Mouse (Mus musculus) midbrain, embryonic 12.5 days (tissue): ENCODE results near the gene 1700009N14Rik. TPM values are rescaled to one million over a fixed set of nuclear protein-coding genes. Genes with fewer than 3 reads are reported as not detected.

ENCODE experiments used
- ATAC-seq: fragments of 200-750 bp; cut with Nextera tagmentation; 2 replicates; pipeline ENCODE4 v1.8.0; 2017; ENCODE audit warnings: low read depth, moderate TSS enrichment, moderate library complexity; ENCODE audit not compliant: low FRiP score
- H3K27ac ChIP-seq: fragments of 300-500 bp; sonication (generic); replicated peaks from 2 replicates; pipeline ENCODE4 v1.5.1; 2016; ENCODE audit warnings: mild to moderate bottlenecking
- H3K27me3 ChIP-seq: fragments of 300-500 bp; sonication (generic); 2 replicates; pipeline ENCODE4 v1.6.1; 2016; ENCODE audit warnings: mild to moderate bottlenecking
- H3K36me3 ChIP-seq: fragments of 300-500 bp; sonication (generic); 2 replicates; pipeline ENCODE4 v1.6.1; 2016
- H3K4me1 ChIP-seq: fragments of 300-500 bp; sonication (generic); 2 replicates; pipeline ENCODE4 v1.6.1; 2016
- H3K4me2 ChIP-seq: fragments of 300-500 bp; sonication (generic); replicated peaks from 2 replicates; pipeline ENCODE4 v1.6.1; 2016; ENCODE audit warnings: mild to moderate bottlenecking, moderate library complexity
- H3K4me3 ChIP-seq: fragments of 300-500 bp; sonication (generic); 2 replicates; pipeline ENCODE4 v1.5.1; 2016; ENCODE audit warnings: mild to moderate bottlenecking
- H3K9ac ChIP-seq: fragments of 300-500 bp; sonication (generic); replicated peaks from 2 replicates; pipeline ENCODE4 v1.6.1; 2016; ENCODE audit warnings: mild to moderate bottlenecking, moderate library complexity
- H3K9me3 ChIP-seq: fragments of 300-500 bp; sonication (generic); 2 replicates; pipeline ENCODE4 v1.6.1; 2016; ENCODE audit warnings: mild to moderate bottlenecking
- WGBS: fragments of 180-500 bp; shearing (Covaris S2); methylation state at CpG from one replicate; pipeline ENCODE4 v1.1.7; 2016; 5-methylcytosine and 5-hydroxymethylcytosine counted together
- polyA plus RNA-seq: library from polyadenylated mRNA; unstranded; fragments of >200 nt; fragmentation: Nextera tagmentation; extraction: Ambion mirVana; gene quantifications from 2 replicates; pipeline ENCODE4 v1.2.1, GENCODE M21; 2016

The 1700009N14Rik gene
- not detected in 2 replicates for polyA plus RNA-seq

DNA sequence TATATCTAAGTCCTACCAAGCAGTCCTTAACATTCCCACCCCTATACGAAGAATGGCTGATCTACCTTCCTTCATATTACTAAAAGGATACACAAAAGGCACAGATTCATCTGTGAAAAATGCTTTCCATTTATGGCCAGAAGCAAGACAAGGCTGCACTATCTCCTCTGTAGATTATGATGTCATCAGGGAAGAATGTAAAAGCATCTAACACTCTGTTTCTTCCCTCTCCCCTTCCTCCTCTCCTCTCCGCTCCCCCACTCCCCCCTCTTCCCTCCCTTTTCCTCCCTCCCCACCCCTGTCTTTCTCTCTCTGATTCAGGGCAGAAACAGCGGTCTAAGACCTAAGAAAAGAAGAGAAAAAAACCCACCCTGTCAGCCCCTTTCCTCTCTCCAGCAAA lies at the start of gene 1700009N14Rik:
Gene 1700009N14Rik, plus strand, starts transcription at position 227 of the 400 bp plus-strand sequence.
- no peak for ATAC-seq
- WGBS = 65% methylated on average over 3 of the region's 3 CpGs
- Histone ChIP-seq H3K4me3 (no peak within 1 kb of the TSS), H3K9me3 (no peaks in the 10 kb centered on the region), H3K4me1 (no peaks in the 10 kb centered on the region), H3K9ac (no peak within 1 kb of the TSS), H3K36me3 (no peaks in the 10 kb centered on the region), H3K27me3 (no peaks in the 10 kb centered on the region), H3K4me2 (no peak within 1 kb of the TSS), H3K27ac (no peak within 1 kb of the TSS)

DNA sequence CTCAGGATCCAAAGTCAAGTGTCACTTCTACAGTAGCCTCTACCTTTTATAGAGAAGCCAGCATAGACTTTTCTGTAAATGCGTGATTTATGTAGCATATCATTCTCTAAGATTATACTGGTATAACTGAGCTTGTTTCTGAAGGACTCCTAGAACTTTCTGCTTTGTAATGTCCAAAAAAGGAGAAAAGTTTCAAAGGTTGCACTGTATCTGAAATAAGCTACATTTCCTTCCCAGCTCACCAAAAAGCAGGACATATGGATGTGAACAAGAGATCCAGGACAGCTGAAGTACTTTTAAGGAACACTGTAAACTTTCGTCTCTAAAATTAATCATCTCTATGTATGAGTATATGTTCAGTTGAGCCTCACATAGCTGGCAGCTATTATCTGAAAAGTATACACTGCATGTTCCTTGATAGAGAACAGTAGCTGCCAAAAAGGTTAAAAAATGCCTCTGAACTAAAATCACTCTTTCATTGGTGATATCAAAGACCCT lies 12.2 kb upstream of the 1700009N14Rik start:
- Histone ChIP-seq H3K36me3 (no peaks in the 10 kb centered on the region), H3K27ac (no peak overlapping the region), H3K9ac (no peak overlapping the region), H3K9me3 (no peaks in the 10 kb centered on the region), H3K4me2 (no peak overlapping the region), H3K4me3 (no peak overlapping the region), H3K4me1 (no peaks in the 10 kb centered on the region), H3K27me3 (no peaks in the 10 kb centered on the region)
- no peak for ATAC-seq
- WGBS = 94% methylated on average over 2 of the region's 2 CpGs

GRCm38 (mm10) chr4:39474291-39474690 lies 24.2 kb downstream of the 1700009N14Rik start:
- Histone ChIP-seq H3K4me1 (no peaks in the 10 kb centered on the region), H3K4me3 (no peak overlapping the region), H3K36me3 (no peaks in the 10 kb centered on the region), H3K27ac (no peak overlapping the region), H3K27me3 (no peaks in the 10 kb centered on the region), H3K9me3 (no peaks in the 10 kb centered on the region), H3K9ac (no peak overlapping the region), H3K4me2 (no peak overlapping the region)
- 79% methylated on average over 2 of the region's 2 CpGs for WGBS
- ATAC-seq = no peak

GRCm38 (mm10) chr4:39486393-39486792 lies 36.3 kb downstream of the 1700009N14Rik start:
- no peak overlapping the region for H3K27ac ChIP-seq
- no peak for ATAC-seq

DNA sequence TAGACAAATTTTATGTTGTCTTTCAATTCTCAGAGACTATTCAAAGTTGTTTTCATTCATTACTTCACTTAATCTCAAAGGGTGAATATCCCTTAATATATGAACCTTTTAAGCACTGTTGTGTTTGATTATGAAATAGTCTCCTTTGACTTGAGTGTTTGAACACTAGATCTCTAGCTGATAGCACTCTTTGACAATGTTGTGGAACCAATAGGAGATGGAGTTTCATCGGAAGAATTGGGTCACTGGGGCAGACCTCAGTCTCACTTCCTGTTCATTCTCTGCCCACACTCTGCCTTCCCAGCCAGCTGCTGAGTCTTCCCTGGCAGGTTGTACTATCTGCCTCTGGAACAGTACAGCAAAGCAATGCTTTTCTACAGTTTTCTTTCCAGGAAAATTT lies 43.5 kb downstream of the 1700009N14Rik start:
- no peaks in the 10 kb centered on the region for H3K9me3 ChIP-seq
- H3K4me1 ChIP-seq = no peaks in the 10 kb centered on the region
- no peak for ATAC-seq
- no peak overlapping the region for H3K27ac ChIP-seq
- no peak overlapping the region for H3K9ac ChIP-seq
- H3K27me3 ChIP-seq = no peaks in the 10 kb centered on the region
- no peaks in the 10 kb centered on the region for H3K36me3 ChIP-seq
- no peak overlapping the region for H3K4me3 ChIP-seq
- no peak overlapping the region for H3K4me2 ChIP-seq
- WGBS = 88% methylated on average over 1 of the region's 1 CpGs

More at GRCm38 (mm10) chr4:39486393-39486792, 36.3 kb downstream of the 1700009N14Rik start:
- H3K4me2 ChIP-seq = no peak overlapping the region
- no peaks in the 10 kb centered on the region for H3K4me1 ChIP-seq
- no peaks in the 10 kb centered on the region for H3K36me3 ChIP-seq
- no peaks in the 10 kb centered on the region for H3K9me3 ChIP-seq
- no peak overlapping the region for H3K4me3 ChIP-seq
- 89% methylated on average over 8 of the region's 8 CpGs for WGBS
- no peaks in the 10 kb centered on the region for H3K27me3 ChIP-seq
- no peak overlapping the region for H3K9ac ChIP-seq

DNA sequence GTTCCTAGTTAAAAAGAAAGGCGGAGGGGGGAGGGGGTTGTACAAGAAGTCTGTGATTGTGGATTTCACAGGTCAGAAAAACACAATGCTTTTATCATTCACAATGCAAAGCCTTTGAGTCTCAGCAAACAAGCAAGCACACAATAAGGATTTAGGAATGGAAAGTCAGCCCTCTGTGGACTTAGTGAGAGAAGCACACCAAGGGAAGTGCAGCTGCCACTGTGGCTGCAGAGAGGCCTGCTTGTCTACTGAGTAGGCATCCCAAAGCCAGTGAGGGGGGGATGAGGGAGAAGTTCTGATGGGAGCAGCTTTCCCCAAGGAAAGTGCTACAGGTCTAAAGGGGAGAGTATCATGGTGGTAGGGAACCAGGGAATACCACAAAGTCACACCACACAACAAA lies 45.8 kb downstream of the 1700009N14Rik start:
- no peaks in the 10 kb centered on the region for H3K36me3 ChIP-seq
- H3K9ac ChIP-seq = no peak overlapping the region
- no peak overlapping the region for H3K4me2 ChIP-seq
- H3K9me3 ChIP-seq = no peaks in the 10 kb centered on the region
- H3K4me1 ChIP-seq = no peaks in the 10 kb centered on the region
- H3K27ac ChIP-seq = no peak overlapping the region
- ATAC-seq = peak; percentile 65; the same call in 1 of the 2 replicates
- no peaks in the 10 kb centered on the region for H3K27me3 ChIP-seq
- WGBS = 18% methylated on average over 1 of the region's 1 CpGs
- no peak overlapping the region for H3K4me3 ChIP-seq
